In the genomic region with DNA sequence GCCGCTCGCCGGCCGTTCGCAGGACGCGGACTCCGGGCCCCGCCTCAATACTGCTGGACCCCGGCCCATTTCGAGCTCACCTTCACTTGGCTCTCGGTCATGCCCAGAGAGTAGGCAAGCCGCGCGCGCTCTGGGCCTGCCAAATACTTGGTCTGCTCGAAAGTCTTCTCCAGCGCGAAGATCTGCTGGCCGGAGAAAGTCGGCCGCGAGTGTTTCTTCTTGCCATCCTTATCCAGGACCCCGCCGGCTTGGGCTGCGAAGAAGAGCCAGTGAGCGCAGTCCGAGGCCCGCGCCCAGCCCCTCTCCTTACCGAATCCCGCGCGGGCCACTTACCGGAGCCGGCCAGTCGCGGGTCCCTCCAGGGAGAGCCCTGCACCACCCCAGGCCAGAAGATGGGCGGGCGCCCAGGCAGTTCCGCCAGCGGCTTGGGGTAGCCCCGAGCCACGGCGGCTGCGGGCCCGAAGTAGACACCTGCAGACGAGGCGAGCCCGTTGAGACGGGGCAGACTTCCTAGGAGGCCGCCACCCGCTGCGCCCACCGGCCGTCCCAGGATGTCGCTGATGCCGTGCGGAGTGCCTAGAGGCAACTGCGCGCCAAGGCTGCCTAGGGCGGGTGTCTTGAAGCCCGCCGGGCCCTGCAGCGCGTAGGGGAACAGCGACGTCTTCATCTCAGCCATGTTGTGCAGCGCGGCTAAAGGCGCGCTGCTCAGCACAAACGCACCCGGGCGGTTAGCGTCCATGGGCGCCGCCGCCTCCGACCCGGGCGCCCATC, we compare ENCODE assay signal across 9 mouse cellular contexts. TPM values are rescaled to one million over a fixed set of nuclear protein-coding genes. Genes with fewer than 3 reads are reported as not detected.
DNase-seq lines count a peak whose midpoint lies in the region; ATAC-seq lines count a peak whose summit lies in the region.
"Had no signal": no experiment of that assay in that cellular context is flagged by ENCODE, and none has a peak within 500 bp of the region (broad histone marks: within the 10 kb centered on the region; RNA-seq: fewer than 3 reads in every experiment).

No protein-coding gene starts in this region.

- H3K27me3 ChIP-seq in liver, embryonic 15.5 days: peaks cover 92% of the 10 kb centered on the region

- H3K4me3 ChIP-seq in liver, embryonic 15.5 days (replicated peaks): no peak overlapping the region

- no peak overlapping the region for H3K27ac ChIP-seq in liver, embryonic 15.5 days (replicated peaks)

- H3K9ac ChIP-seq in liver, embryonic 15.5 days: no peak overlapping the region

- no peaks in the 10 kb centered on the region for H3K36me3 ChIP-seq in liver, embryonic 15.5 days (replicated peaks)

- no peak for ATAC-seq in liver, embryonic 15.5 days (ENCODE audit: insufficient read depth)

- intact Hi-C loops in heart, postnatal 14 days (cut with DNase I): loop anchor here (2.0 kb wide), 1 partner anchor 97 kb away; no protein-coding TSS in a partner anchor

- peak overlapping the region; percentile 40 for H3K4me2 ChIP-seq in liver, embryonic 15.5 days

- peak; percentile 48 for DNase-seq in adrenal gland, adult 2 months
- DNase-seq in adrenal gland, postnatal 4 days (ENCODE audit: low spot score in 2 of 2): no peak
- DNase-seq in ovary, postnatal 10 days (ENCODE audit: low spot score): peak; percentile 21
- no peak for DNase-seq in ovary, postnatal 14 days (ENCODE audit: low spot score)
- peak; percentile 26 to 30 for DNase-seq in heart, postnatal 14 days
- peak; percentile 61 for DNase-seq in testis, postnatal 10 days (ENCODE audit: low spot score)
- DNase-seq in right cerebral cortex, postnatal 14 days: no peak

- H3K9me3 ChIP-seq in liver, embryonic 15.5 days (replicated peaks): no peaks in the 10 kb centered on the region

- under 1% methylated on average over 82 of the region's 82 CpGs for WGBS in liver, embryonic 15.5 days (ENCODE audit: insufficient replicate concordance)

- peaks cover 13% of the 10 kb centered on the region for H3K4me1 ChIP-seq in liver, embryonic 15.5 days (replicated peaks)

RNA-seq across cellular contexts. Expression of a gene that starts 0.6 kb away (rescaled TPM):
- not detected for total RNA-seq in adrenal gland, adult 2 months (2021)
- polyA plus RNA-seq in adrenal gland, adult 2 months (2012; rRNA removed): 0.24 and 0.56 TPM in 2 replicates
- total RNA-seq in adrenal gland, postnatal 4 days (2021): not detected
- total RNA-seq in heart, postnatal 14 days (2021): under 1 TPM; 0.22 to 0.27 TPM
- not detected in 2 replicates for polyA plus RNA-seq in liver, embryonic 15.5 days (2015; fragmentation: Nextera tagmentation; extraction: Ambion mirVana)
- total RNA-seq: neutrophil, adult 5-6 weeks had no signal

Comparison
In these comparisons a context has a peak if more than half of its experiments do, and no peak if none do; other contexts are left out.
1. DNase-seq: peak in adrenal gland, adult 2 months (single experiment), ovary, postnatal 10 days (single experiment), heart, postnatal 14 days (2 of 2) and testis, postnatal 10 days (single experiment); none in adrenal gland, postnatal 4 days (0 of 2), ovary, postnatal 14 days (single experiment) and right cerebral cortex, postnatal 14 days (single experiment).